Mouse (Mus musculus): ENCODE measurements around the gene Dgkz.
A peak's percentile ranks its signal among the peaks of the same experiment; 100 is the strongest.

GRCm38 (mm10) chr2:92008623-92009404 lies 33.1 kb upstream of the Dgkz start:
- no peak for TF ChIP-seq CTCF (IDR thresholded peaks at IDR 0.05; ENCODE audit: control insufficient read depth, insufficient read depth, insufficient read length)
- no peak for TF ChIP-seq USF1 (IDR thresholded peaks at IDR 0.05; ENCODE audit: low read depth)
- no peak for TF ChIP-seq CEBPB (IDR thresholded peaks at IDR 0.05; ENCODE audit: low read depth)
- no peak for TF ChIP-seq MAX (IDR thresholded peaks at IDR 0.05)
- no peak for TF ChIP-seq MYOG (IDR thresholded peaks at IDR 0.05; ENCODE audit: control insufficient read depth, extremely low read depth, insufficient read length)
- TF ChIP-seq MYOD1 (IDR thresholded peaks at IDR 0.05; ENCODE audit: control insufficient read depth, insufficient read length, low read depth) = peak; percentile 54
- peak; percentile 75 for TF ChIP-seq FOSL1 (IDR thresholded peaks at IDR 0.05; ENCODE audit: insufficient read depth, low read length, poor library complexity, severe bottlenecking)

All from C2C12 (cell line).